Mouse (Mus musculus) heart, embryonic 15.5 days (tissue): ENCODE results near the gene Ebf1. TPM values are rescaled to one million over a fixed set of nuclear protein-coding genes. Genes with fewer than 3 reads are reported as not detected.
A peak's percentile ranks its signal among the peaks of the same experiment; 100 is the strongest.

Experiments used
- ATAC-seq: fragments of 200-750 bp; cut with Nextera tagmentation; replicated peaks from 2 replicates; pipeline ENCODE4 v1.8.0; 2017; ENCODE audit warnings: low read depth, moderate TSS enrichment; ENCODE audit not compliant: insufficient number of reproducible peaks, insufficient read depth, low FRiP score
- H3K27ac ChIP-seq: fragments of 300-500 bp; sonication (generic); 2 replicates; pipeline ENCODE4 v1.5.1; 2015; ENCODE audit warnings: mild to moderate bottlenecking, inconsistent platforms
- H3K27me3 ChIP-seq: fragments of 300-500 bp; sonication (generic); 2 replicates; pipeline ENCODE4 v1.6.1; 2015; ENCODE audit warnings: inconsistent platforms
- H3K36me3 ChIP-seq: fragments of 300-500 bp; sonication (generic); 2 replicates; pipeline ENCODE4 v1.6.1; 2015; ENCODE audit warnings: mild to moderate bottlenecking, inconsistent platforms
- H3K4me1 ChIP-seq: fragments of 300-500 bp; sonication (generic); replicated peaks from 2 replicates; pipeline ENCODE4 v1.6.1; 2015; ENCODE audit warnings: inconsistent platforms
- H3K4me2 ChIP-seq: fragments of 300-500 bp; sonication (generic); 2 replicates; pipeline ENCODE4 v1.6.1; 2015; ENCODE audit warnings: inconsistent platforms, mild to moderate bottlenecking, moderate library complexity
- H3K4me3 ChIP-seq: fragments of 300-500 bp; sonication (generic); 2 replicates; pipeline ENCODE4 v1.5.1; 2015; ENCODE audit warnings: mild to moderate bottlenecking, inconsistent platforms
- H3K9ac ChIP-seq: fragments of 300-500 bp; sonication (generic); 2 replicates; pipeline ENCODE4 v1.6.1; 2015; ENCODE audit warnings: mild to moderate bottlenecking, inconsistent platforms
- H3K9me3 ChIP-seq: fragments of 300-500 bp; sonication (generic); replicated peaks from 2 replicates; pipeline ENCODE4 v1.6.1; 2016; ENCODE audit warnings: inconsistent platforms
- WGBS: fragments of 180-500 bp; shearing (Covaris S2); methylation state at CpG from one replicate; pipeline ENCODE4 v1.1.7; 2015; ENCODE audit warnings: mixed read lengths; 5-methylcytosine and 5-hydroxymethylcytosine counted together
- polyA plus RNA-seq: library from polyadenylated mRNA; unstranded; fragments of >200 nt; fragmentation: Nextera tagmentation; extraction: Ambion mirVana; gene quantifications from 2 replicates; pipeline ENCODE4 v1.2.1, GENCODE M21; 2015

Gene Ebf1
- polyA plus RNA-seq, 1 experiment from 2014 or later = 16.8 TPM

DNA sequence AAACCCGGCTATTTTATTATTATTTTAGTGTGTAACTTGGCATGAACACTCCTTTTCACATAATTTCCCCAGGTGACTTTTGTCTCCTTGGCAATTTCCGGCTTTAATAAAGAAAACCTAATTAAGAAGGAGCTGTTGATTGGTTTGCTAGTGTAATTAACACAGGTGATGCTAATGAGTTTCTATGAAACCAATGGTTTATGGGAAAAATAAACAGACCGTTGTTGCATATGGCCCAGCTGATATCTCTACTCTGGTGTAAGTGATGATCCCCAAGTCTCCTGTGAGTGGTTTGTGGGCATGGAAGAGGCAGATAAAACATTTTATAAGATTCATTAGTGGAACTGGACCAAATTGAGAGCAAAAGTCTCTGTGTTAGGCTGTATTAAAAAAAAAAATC, 132.2 kb downstream of the Ebf1 start:
- Histone ChIP-seq H3K27me3 (no peaks in the 10 kb centered on the region), H3K9ac (no peak overlapping the region), H3K4me3 (no peak overlapping the region), H3K36me3 (no peaks in the 10 kb centered on the region), H3K27ac (no peak overlapping the region), H3K4me2 (no peak overlapping the region), H3K9me3 (no peaks in the 10 kb centered on the region), H3K4me1 (peaks cover 9% of the 10 kb centered on the region)
- no peak for ATAC-seq
- WGBS = 81% methylated on average over 3 of the region's 3 CpGs

DNA sequence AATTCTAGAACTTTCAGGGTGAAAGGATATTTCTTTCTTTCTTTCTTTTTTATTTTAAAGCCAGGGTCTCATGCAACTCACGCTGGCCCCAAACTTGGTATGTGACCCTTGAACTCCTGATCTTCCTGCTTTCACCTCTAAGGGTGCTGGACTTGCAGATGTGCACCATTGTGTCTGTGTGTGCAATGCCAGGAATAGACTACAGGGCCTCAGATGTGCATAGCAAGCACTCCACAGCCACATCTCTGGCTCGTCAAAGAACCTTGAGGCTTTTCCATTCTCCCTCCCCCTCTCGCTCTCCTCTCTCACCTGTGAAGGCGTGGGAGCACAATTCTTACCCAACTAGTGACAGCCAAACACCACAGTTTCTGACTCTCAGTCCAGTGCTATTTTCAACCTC, 137.2 kb downstream of the Ebf1 start:
- Histone ChIP-seq H3K4me2 (no peak overlapping the region), H3K9me3 (no peaks in the 10 kb centered on the region), H3K36me3 (no peaks in the 10 kb centered on the region), H3K9ac (no peak overlapping the region), H3K4me1 (no peaks in the 10 kb centered on the region), H3K27me3 (no peaks in the 10 kb centered on the region), H3K27ac (no peak overlapping the region), H3K4me3 (no peak overlapping the region)
- no peak for ATAC-seq
- WGBS = 66% methylated on average over 4 of the region's 4 CpGs

DNA sequence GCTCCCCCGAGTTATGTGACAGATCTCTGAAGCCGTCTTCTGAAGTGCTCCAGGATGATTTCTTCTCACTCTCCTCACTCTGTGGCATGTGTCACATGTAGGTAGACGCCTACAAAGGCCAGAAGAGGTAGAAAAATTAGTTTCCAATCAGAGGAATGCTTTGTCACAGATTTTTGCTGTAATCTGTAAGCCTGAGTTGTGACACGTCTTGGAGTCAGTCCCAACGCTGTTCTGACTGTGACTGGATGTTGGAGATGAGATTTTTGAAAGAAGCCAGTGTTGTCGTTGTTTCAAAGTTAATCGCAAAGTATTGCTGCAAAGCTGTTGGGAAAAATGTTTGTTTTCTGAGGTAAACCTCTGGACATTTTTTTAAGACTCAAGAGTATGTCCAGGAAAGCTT, 139.2 kb downstream of the Ebf1 start:
- no peak overlapping the region for H3K9ac ChIP-seq
- H3K4me2 ChIP-seq = no peak overlapping the region
- no peaks in the 10 kb centered on the region for H3K27me3 ChIP-seq
- peaks cover 8% of the 10 kb centered on the region for H3K4me1 ChIP-seq
- H3K27ac ChIP-seq = no peak overlapping the region
- no peak for ATAC-seq
- no peaks in the 10 kb centered on the region for H3K9me3 ChIP-seq
- H3K4me3 ChIP-seq = no peak overlapping the region
- WGBS = 59% methylated on average over 7 of the region's 7 CpGs
- no peaks in the 10 kb centered on the region for H3K36me3 ChIP-seq

DNA sequence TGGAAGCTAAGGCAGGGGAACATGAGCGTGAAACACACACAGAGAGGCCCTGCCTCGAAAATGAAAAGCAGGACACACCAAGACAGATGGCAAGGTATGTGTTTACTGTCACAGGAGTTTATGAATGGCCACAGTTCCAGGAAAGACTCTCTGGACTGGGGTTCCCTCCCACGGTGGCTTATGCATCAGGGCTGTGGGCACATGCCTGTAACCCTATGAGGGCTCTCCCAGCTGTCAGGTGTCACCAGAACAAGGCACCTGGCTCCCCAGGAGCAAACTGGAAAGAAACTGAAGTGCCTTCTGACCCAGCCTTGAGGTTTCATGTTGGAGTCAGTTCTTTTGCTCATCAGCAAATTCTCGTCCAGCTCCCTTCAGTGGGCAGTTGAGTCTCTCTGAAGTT, 141.7 kb downstream of the Ebf1 start:
- H3K9ac ChIP-seq = no peak overlapping the region
- H3K9me3 ChIP-seq = no peaks in the 10 kb centered on the region
- no peak overlapping the region for H3K27ac ChIP-seq
- no peak overlapping the region for H3K4me2 ChIP-seq
- H3K4me3 ChIP-seq = no peak overlapping the region
- H3K36me3 ChIP-seq = no peaks in the 10 kb centered on the region
- no peaks in the 10 kb centered on the region for H3K27me3 ChIP-seq
- peaks cover 12% of the 10 kb centered on the region for H3K4me1 ChIP-seq
- ATAC-seq = no peak
- 81% methylated on average over 4 of the region's 4 CpGs for WGBS

DNA sequence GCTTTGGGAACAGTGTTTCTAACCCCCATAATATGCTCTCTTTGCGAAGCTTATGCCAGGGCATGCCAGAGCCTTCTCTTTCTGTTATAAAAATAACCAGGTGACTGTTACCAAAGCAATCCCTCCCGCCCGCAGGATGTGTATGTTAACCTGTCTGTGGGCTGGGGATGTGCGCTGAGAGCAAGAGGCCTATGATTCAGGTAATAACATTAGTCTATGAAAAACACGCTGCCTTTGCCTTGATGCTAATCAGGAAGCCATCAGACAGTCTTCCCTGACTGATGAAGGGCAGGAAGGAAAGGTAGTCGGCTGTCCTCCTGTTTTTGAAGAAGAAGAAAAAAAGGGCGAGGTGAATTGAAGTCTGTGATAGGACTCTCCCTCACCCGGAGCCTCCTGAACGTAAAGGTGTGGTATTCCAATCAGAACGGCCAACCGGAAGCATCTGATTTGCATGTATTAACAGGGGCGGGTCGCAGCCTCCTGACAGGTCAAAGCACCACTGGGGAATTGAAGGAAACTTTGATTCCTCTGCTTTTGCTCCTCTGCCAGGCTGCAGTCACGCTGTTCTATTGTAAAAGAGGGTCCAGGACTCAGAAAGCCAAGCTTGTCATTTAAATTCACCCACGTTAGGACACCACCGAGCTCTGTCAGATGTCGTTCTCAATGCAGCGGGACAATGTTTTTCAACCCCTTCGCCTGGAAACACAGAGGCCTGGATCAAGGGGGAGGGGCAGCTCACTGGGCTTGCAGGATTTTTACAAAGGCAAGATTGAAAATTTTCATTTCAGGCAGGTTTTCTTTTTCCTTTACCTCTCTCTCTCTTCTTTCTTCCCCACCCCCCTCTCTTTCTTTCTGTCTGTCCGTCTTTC, 144.2 kb downstream of the Ebf1 start:
- no peak for ATAC-seq
- H3K9ac ChIP-seq = no peak overlapping the region
- H3K4me3 ChIP-seq = peak overlapping the region; percentile 6
- H3K4me2 ChIP-seq = peak overlapping the region; percentile 33
- no peaks in the 10 kb centered on the region for H3K27me3 ChIP-seq
- 18% methylated on average over 20 of the region's 20 CpGs for WGBS
- H3K36me3 ChIP-seq = no peaks in the 10 kb centered on the region
- no peaks in the 10 kb centered on the region for H3K9me3 ChIP-seq
- peaks cover 19% of the 10 kb centered on the region for H3K4me1 ChIP-seq
- no peak overlapping the region for H3K27ac ChIP-seq

DNA sequence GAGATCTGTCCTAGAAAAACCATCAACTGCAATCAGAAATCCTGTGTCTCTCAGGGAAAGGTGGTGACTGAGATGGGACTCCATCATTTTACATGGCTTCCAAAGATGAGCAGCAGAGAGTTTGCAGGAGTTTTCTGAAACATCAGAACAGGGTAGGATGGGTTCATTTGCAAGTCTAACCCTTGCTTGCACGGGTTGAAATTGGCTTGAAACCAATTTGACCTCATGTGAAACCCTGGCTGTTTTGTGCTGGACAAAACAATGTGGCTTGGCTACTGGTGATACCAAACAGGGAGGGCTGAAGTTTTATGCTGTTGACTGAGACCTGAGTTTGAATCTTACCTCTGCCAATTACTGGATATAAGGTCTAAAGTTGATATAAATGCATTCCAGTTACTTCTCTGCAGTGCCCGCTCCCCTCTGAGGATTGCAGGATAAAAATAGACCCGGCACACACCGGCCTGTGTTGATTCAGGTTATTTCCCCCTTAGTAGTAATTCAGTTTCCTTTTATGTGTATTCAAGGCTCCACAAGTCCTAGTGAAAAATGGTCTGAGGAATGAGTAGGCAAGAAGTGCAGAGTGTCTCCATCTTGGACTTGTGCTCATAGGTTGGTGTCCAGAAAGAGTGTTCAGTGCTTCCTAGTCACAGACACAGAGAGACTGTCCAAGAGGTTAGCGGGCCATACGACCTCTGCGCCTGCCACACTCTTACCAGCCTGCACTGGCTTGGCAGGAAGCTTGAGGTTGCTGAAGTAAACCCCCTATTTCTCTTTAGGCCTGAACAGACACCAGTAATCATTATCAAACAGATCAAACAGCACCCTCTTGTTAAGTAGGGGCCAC, 147.1 kb downstream of the Ebf1 start:
- H3K27ac ChIP-seq = no peak overlapping the region
- no peak for ATAC-seq
- H3K4me1 ChIP-seq = peaks cover 19% of the 10 kb centered on the region
- no peaks in the 10 kb centered on the region for H3K36me3 ChIP-seq
- no peak overlapping the region for H3K4me2 ChIP-seq
- no peaks in the 10 kb centered on the region for H3K9me3 ChIP-seq
- no peaks in the 10 kb centered on the region for H3K27me3 ChIP-seq
- WGBS = 57% methylated on average over 7 of the region's 7 CpGs
- no peak overlapping the region for H3K4me3 ChIP-seq
- no peak overlapping the region for H3K9ac ChIP-seq

DNA sequence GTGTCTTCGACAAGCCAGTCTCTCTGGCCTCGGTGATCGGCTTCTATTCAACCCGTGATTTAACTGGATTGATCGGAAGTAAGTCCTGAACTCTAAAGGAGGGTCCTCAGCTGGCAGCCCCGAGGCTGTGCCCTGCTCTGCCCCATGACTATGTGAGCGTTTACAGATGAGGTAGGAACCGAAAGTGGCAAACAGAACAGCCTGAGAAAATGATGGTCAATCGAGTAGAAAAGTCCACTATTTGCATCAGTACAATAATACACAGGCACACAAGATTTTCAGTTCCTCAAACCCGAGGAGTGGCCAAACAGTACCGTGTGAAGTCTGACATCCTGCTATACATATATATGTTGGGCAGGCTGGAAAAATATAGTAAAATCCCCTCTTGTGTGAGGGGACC, 147.9 kb downstream of the Ebf1 start:
- no peak overlapping the region for H3K4me3 ChIP-seq
- H3K27ac ChIP-seq = no peak overlapping the region
- no peak for ATAC-seq
- WGBS = 90% methylated on average over 11 of the region's 11 CpGs
- H3K9ac ChIP-seq = no peak overlapping the region
- H3K4me1 ChIP-seq = peaks cover 16% of the 10 kb centered on the region
- no peaks in the 10 kb centered on the region for H3K36me3 ChIP-seq
- no peak overlapping the region for H3K4me2 ChIP-seq
- H3K27me3 ChIP-seq = no peaks in the 10 kb centered on the region
- H3K9me3 ChIP-seq = no peaks in the 10 kb centered on the region

DNA sequence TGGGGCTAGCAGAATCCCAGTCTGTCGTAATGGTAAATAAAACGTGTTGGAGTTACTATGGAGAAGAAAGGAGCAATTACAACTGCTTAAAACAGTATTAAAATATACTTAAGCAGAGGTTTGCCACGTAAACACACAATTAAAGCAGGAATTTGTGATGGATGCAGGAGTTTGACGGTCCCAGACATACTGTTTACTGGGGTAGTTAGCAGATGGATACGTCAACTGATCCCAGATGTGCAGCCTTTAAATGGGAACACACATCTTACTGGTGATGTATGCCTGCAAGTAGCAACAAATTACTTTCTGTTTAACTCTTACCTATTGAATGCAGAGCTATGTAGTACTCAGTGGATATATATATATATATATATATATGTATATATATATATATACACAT, 149.1 kb downstream of the Ebf1 start:
- Histone ChIP-seq H3K4me1 (peaks cover 20% of the 10 kb centered on the region), H3K36me3 (no peaks in the 10 kb centered on the region), H3K9me3 (no peaks in the 10 kb centered on the region), H3K27ac (no peak overlapping the region), H3K27me3 (no peaks in the 10 kb centered on the region), H3K9ac (no peak overlapping the region), H3K4me3 (no peak overlapping the region), H3K4me2 (no peak overlapping the region)
- WGBS = 77% methylated on average over 5 of the region's 5 CpGs
- no peak for ATAC-seq

DNA sequence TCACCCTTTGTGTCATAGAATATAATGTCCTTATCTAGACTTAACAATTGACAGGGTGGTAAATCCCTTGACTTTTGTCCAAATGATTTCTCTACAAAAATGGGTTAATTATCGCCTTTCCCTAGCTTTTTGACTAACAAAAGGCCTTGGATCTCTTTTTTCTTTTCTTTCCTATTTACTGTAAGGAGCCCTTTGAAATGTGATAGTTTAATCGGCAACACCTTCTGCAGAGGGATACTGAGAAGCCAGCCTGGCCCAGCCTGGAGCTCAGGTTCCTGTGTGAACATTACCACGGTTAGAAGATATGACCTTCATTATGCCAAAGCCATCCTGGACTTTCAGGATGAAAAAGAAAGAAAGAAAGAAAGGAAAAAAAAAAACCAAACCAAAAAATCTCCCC, 150.2 kb downstream of the Ebf1 start:
- 36% methylated on average over 3 of the region's 3 CpGs for WGBS
- no peak overlapping the region for H3K4me3 ChIP-seq
- H3K4me2 ChIP-seq = no peak overlapping the region
- no peak overlapping the region for H3K9ac ChIP-seq
- no peaks in the 10 kb centered on the region for H3K27me3 ChIP-seq
- peaks cover 15% of the 10 kb centered on the region for H3K4me1 ChIP-seq
- no peak overlapping the region for H3K27ac ChIP-seq
- H3K36me3 ChIP-seq = no peaks in the 10 kb centered on the region
- no peaks in the 10 kb centered on the region for H3K9me3 ChIP-seq
- ATAC-seq = no peak

DNA sequence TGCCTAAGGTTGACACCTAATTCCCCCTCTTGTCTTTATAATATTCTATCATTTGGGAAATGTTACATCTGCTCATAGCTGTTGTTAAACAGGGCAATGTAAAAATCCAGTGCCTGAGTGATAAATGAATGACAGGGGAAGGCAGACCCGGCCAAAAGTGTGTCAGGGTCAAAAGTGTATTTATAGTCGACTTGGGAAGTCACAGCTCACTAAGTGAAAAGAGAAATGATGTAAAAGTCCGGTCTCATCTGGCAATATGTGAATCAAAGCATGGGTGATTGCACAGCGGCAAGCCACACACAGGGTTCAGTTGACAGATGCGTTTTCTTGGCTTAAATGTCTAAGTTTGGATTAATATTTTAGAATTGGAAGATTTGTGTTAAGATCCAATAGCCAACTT, 151.2 kb downstream of the Ebf1 start:
- no peak overlapping the region for H3K9ac ChIP-seq
- ATAC-seq = no peak
- no peak overlapping the region for H3K27ac ChIP-seq
- H3K4me2 ChIP-seq = no peak overlapping the region
- WGBS = 55% methylated on average over 5 of the region's 5 CpGs
- H3K9me3 ChIP-seq = no peaks in the 10 kb centered on the region
- no peaks in the 10 kb centered on the region for H3K27me3 ChIP-seq
- H3K4me3 ChIP-seq = no peak overlapping the region
- peaks cover 15% of the 10 kb centered on the region for H3K4me1 ChIP-seq
- no peaks in the 10 kb centered on the region for H3K36me3 ChIP-seq

DNA sequence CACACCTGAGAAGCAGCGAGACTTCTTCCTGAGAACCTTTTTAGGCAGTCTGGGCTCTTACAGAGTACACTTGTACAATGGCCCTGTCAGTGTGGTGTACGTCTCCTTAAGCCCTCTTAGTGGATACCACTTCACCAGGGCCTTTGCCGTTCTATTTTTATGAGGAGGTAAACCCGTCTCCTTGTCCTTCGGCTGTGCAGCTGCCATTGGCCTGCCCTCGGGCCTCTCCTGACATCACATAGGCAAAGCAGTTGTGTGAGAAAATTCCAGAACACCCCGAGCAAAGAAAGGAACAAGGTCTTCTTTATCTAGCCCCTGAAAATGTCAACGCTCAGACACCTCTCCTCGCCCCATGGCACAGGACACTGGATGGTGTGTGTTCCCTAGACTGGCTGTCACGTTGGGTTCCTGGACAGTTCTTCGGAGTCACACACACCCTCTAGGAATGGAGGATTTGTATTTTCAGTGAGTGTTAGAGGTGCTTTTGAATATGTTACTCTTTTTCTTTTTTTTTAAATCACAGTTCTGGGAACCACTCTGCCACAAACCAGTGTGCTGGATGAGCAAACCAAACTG, 154.0 kb downstream of the Ebf1 start:
- WGBS = 36% methylated on average over 11 of the region's 11 CpGs
- no peak overlapping the region for H3K4me2 ChIP-seq

More for the DNA sequence above, 154.0 kb downstream of the Ebf1 start:
- Histone ChIP-seq H3K36me3 (no peaks in the 10 kb centered on the region), H3K9ac (no peak overlapping the region), H3K4me3 (no peak overlapping the region), H3K27me3 (no peaks in the 10 kb centered on the region), H3K4me1 (peaks cover 8% of the 10 kb centered on the region), H3K27ac (no peak overlapping the region; the same call in 1 of the 2 replicates), H3K9me3 (no peaks in the 10 kb centered on the region)
- ATAC-seq = no peak; the same call in 1 of the 2 replicates
